8 mouse cellular contexts compared by ENCODE assay signal in the genomic region with DNA sequence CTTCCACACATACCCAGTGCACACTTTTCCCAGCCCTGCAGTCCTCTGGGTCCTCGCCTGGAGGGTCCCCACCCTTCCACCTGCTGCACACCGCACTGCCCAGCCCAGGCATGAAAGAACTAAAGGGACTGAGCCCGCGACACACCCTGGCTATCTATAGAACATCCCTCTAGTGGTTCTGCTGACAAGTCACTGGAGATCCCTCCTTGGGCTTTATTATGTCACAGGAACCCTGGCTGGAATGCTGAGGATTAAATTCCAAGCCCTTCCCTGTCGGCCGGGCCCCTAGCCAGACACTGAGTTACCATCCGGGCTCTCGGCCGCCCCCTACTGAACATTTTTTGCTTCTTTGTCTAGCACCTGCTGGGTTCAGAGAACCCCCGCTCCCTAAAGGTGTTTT.
A peak's percentile ranks its signal among the peaks of the same experiment; 100 is the strongest.
DNase-seq lines count a peak whose midpoint lies in the region; ATAC-seq and TF ChIP-seq lines count a peak whose summit lies in the region.

No protein-coding gene starts in this region.

- peak; percentile 7 for DNase-seq in hindbrain, postnatal 0 days (ENCODE audit: low spot score)
- peak; percentile 76 for DNase-seq in ES-CJ7 (ENCODE audit: low read depth, low spot score)
- peak; percentile 65 for DNase-seq in embryo, embryonic 10.5 days (ENCODE audit: low spot score)
- peak; percentile 76 for DNase-seq in heart, postnatal 0 days (ENCODE audit: low spot score)
- no peak for DNase-seq in liver, embryonic 14.5 days (ENCODE audit: low read depth in 3 of 3, low spot score in 3 of 3)
- DNase-seq in testis, postnatal 14 days (ENCODE audit: low spot score): peak; percentile 7
- no peak for DNase-seq in left cerebral cortex, adult 8-10 months (ENCODE audit: low spot score in 2 of 2)

- H3K4me3 ChIP-seq in hindbrain, postnatal 0 days (ENCODE audit: low read length): no peak overlapping the region
- no peak overlapping the region for H3K4me3 ChIP-seq in hindbrain, embryonic 12.5 days
- H3K4me3 ChIP-seq in heart, postnatal 0 days (ENCODE audit: low read depth, low read length): no peak overlapping the region
- H3K4me3 ChIP-seq in liver, embryonic 14.5 days (ENCODE audit: insufficient read depth in 1 of 2, low read depth in 2 of 2, low read length in 2 of 2): no peak overlapping the region

- H3K36me3 ChIP-seq in hindbrain, postnatal 0 days (ENCODE audit: insufficient read depth, low read length): no peaks in the 10 kb centered on the region
- H3K36me3 ChIP-seq in hindbrain, embryonic 12.5 days: no peaks in the 10 kb centered on the region
- H3K36me3 ChIP-seq in heart, postnatal 0 days (replicated peaks; ENCODE audit: control insufficient read depth, insufficient read depth, low read length): no peaks in the 10 kb centered on the region
- no peaks in the 10 kb centered on the region for H3K36me3 ChIP-seq in liver, embryonic 14.5 days (replicated peaks; ENCODE audit: control insufficient read depth, insufficient read depth, low read depth)

- no peaks in the 10 kb centered on the region for H3K27me3 ChIP-seq in hindbrain, postnatal 0 days (ENCODE audit: insufficient read depth, low read length)
- no peaks in the 10 kb centered on the region for H3K27me3 ChIP-seq in hindbrain, embryonic 12.5 days
- no peaks in the 10 kb centered on the region for H3K27me3 ChIP-seq in heart, postnatal 0 days (ENCODE audit: control insufficient read depth, insufficient read depth, low read length)
- no peaks in the 10 kb centered on the region for H3K27me3 ChIP-seq in liver, embryonic 14.5 days (ENCODE audit: control insufficient read depth, insufficient read depth, low read length)

- WGBS in hindbrain, postnatal 0 days: 51% methylated on average over 10 of the region's 10 CpGs
- 50% methylated on average over 10 of the region's 10 CpGs for WGBS in hindbrain, embryonic 12.5 days
- WGBS in heart, postnatal 0 days: 23% methylated on average over 10 of the region's 10 CpGs
- 45% methylated on average over 10 of the region's 10 CpGs for WGBS in liver, embryonic 14.5 days (ENCODE audit: insufficient replicate concordance)

- no peak overlapping the region for H3K27ac ChIP-seq in hindbrain, postnatal 0 days
- H3K27ac ChIP-seq in hindbrain, embryonic 12.5 days: no peak overlapping the region
- no peak overlapping the region for H3K27ac ChIP-seq in heart, postnatal 0 days (ENCODE audit: low read depth)
- no peak overlapping the region for H3K27ac ChIP-seq in liver, embryonic 14.5 days

- H3K9me3 ChIP-seq in hindbrain, postnatal 0 days (ENCODE audit: low read length): no peaks in the 10 kb centered on the region
- no peaks in the 10 kb centered on the region for H3K9me3 ChIP-seq in hindbrain, embryonic 12.5 days (replicated peaks)
- H3K9me3 ChIP-seq in heart, postnatal 0 days (replicated peaks; ENCODE audit: control insufficient read depth, low read length): no peaks in the 10 kb centered on the region
- H3K9me3 ChIP-seq in liver, embryonic 14.5 days (ENCODE audit: control insufficient read depth, low read length): no peaks in the 10 kb centered on the region

- ATAC-seq in hindbrain, postnatal 0 days: no peak
- ATAC-seq in hindbrain, embryonic 12.5 days (ENCODE audit: low FRiP score): no peak
- peak; percentile 82 for ATAC-seq in heart, postnatal 0 days (ENCODE audit: insufficient read depth, low read depth)
- no peak for ATAC-seq in liver, embryonic 14.5 days (ENCODE audit: insufficient read depth)

- H3K4me1 ChIP-seq in hindbrain, postnatal 0 days (ENCODE audit: insufficient read depth, low read length): no peaks in the 10 kb centered on the region
- H3K4me1 ChIP-seq in hindbrain, embryonic 12.5 days: no peaks in the 10 kb centered on the region
- H3K4me1 ChIP-seq in heart, postnatal 0 days (ENCODE audit: control insufficient read depth, insufficient read depth): peaks cover 12% of the 10 kb centered on the region; the same call in 1 of the 2 replicates
- H3K4me1 ChIP-seq in liver, embryonic 14.5 days (replicated peaks; ENCODE audit: control insufficient read depth in 2 of 2, insufficient read depth in 2 of 2, low read length in 1 of 2): no peaks in the 10 kb centered on the region

- TF ChIP-seq CTCF in hindbrain, postnatal 0 days (IDR thresholded peaks at IDR 0.05; ENCODE audit: low read depth): peak; percentile 33
- peak; percentile 61 for TF ChIP-seq CTCF in heart, postnatal 0 days (IDR thresholded peaks at IDR 0.05; ENCODE audit: low read depth)
- 0 out of 2 replicates have a peak, but pooled peaks have one; percentile 21 for TF ChIP-seq CTCF in liver, embryonic 14.5 days (IDR thresholded peaks at IDR 0.05; ENCODE audit: low read depth)

- TF ChIP-seq EP300 in heart, postnatal 0 days (IDR thresholded peaks at IDR 0.05; ENCODE audit: low read depth): peak; percentile 63; the same call in 1 of the 2 replicates
- TF ChIP-seq EP300 in liver, embryonic 14.5 days (IDR thresholded peaks at IDR 0.05; ENCODE audit: low read depth): no peak

- no peak overlapping the region for H3K4me2 ChIP-seq in hindbrain, postnatal 0 days (ENCODE audit: low read depth, low read length)
- H3K4me2 ChIP-seq in hindbrain, embryonic 12.5 days (replicated peaks): no peak overlapping the region
- peak overlapping the region; percentile 3; the same call in 1 of the 2 replicates for H3K4me2 ChIP-seq in heart, postnatal 0 days (ENCODE audit: low read depth, low read length)
- no peak overlapping the region for H3K4me2 ChIP-seq in liver, embryonic 14.5 days (ENCODE audit: low read depth)

- H3K9ac ChIP-seq in hindbrain, postnatal 0 days (replicated peaks; ENCODE audit: low read length): no peak overlapping the region
- no peak overlapping the region for H3K9ac ChIP-seq in hindbrain, embryonic 12.5 days
- H3K9ac ChIP-seq in heart, postnatal 0 days (replicated peaks; ENCODE audit: low read depth, low read length): no peak overlapping the region
- H3K9ac ChIP-seq in liver, embryonic 14.5 days (replicated peaks): no peak overlapping the region

Comparison
In these comparisons a context has a peak if more than half of its experiments do, and no peak if none do; other contexts are left out.
1. DNase-seq: peak in hindbrain, postnatal 0 days (single experiment), ES-CJ7 (single experiment), embryo, embryonic 10.5 days (single experiment), heart, postnatal 0 days (single experiment) and testis, postnatal 14 days (single experiment); none in liver, embryonic 14.5 days (0 of 3) and left cerebral cortex, adult 8-10 months (0 of 2).
2. Peak in every context shown above with its lines, with median percentiles within 50 percentile points of each other: CTCF ChIP-seq.